Comparison of ENCODE assay signal across 8 mouse cellular contexts in genomic region chr2:38823406-38823805, GRCm38 (mm10).
A peak's percentile ranks its signal among the peaks of the same experiment; 100 is the strongest.
DNase-seq lines count a peak whose midpoint lies in the region; ATAC-seq lines count a peak whose summit lies in the region.

No protein-coding gene starts in this region.

- H3K4me2 ChIP-seq in kidney, embryonic 14.5 days (replicated peaks; ENCODE audit: low read depth, low read length): peak overlapping the region; percentile 64
- peak overlapping the region; percentile 62 for H3K4me2 ChIP-seq in hindbrain, embryonic 13.5 days

- peak overlapping the region; percentile 95 for H3K27ac ChIP-seq in kidney, embryonic 14.5 days (ENCODE audit: low read depth, low read length)
- H3K27ac ChIP-seq in hindbrain, embryonic 13.5 days: peak overlapping the region; percentile 96

- peak overlapping the region; percentile 76 for H3K9ac ChIP-seq in kidney, embryonic 14.5 days (ENCODE audit: low read depth, low read length)
- peak overlapping the region; percentile 83 for H3K9ac ChIP-seq in hindbrain, embryonic 13.5 days

- H3K36me3 ChIP-seq in kidney, embryonic 14.5 days (ENCODE audit: control insufficient read depth, insufficient read depth, low read length): no peaks in the 10 kb centered on the region
- H3K36me3 ChIP-seq in hindbrain, embryonic 13.5 days: no peaks in the 10 kb centered on the region

- DNase-seq in kidney, postnatal 25 days: no peak
- peak; percentile 27 for DNase-seq in c-Kit-positive CD71-positive TER-119-positive erythroid progenitor cells, embryonic 14.5 days (ENCODE audit: low spot score)
- peak; percentile 39 for DNase-seq in lung, postnatal 10 days
- DNase-seq in left cerebral cortex, postnatal 4 days: no peak
- DNase-seq in gastrocnemius, postnatal 10 days: no peak

- no peaks in the 10 kb centered on the region for H3K27me3 ChIP-seq in kidney, embryonic 14.5 days (ENCODE audit: control insufficient read depth, insufficient read depth, low read length)
- H3K27me3 ChIP-seq in hindbrain, embryonic 13.5 days: no peaks in the 10 kb centered on the region

- H3K9me3 ChIP-seq in kidney, embryonic 14.5 days (ENCODE audit: control insufficient read depth, low read length): no peaks in the 10 kb centered on the region
- H3K9me3 ChIP-seq in hindbrain, embryonic 13.5 days: no peaks in the 10 kb centered on the region

- 4% methylated on average over 8 of the region's 8 CpGs for WGBS in kidney, embryonic 14.5 days
- 7% methylated on average over 8 of the region's 8 CpGs for WGBS in hindbrain, embryonic 13.5 days

- H3K4me3 ChIP-seq in kidney, embryonic 14.5 days (ENCODE audit: low read length): peak overlapping the region; percentile 60
- H3K4me3 ChIP-seq in hindbrain, embryonic 13.5 days: peak overlapping the region; percentile 59

- intact Hi-C loops in left cerebral cortex, postnatal 4 days (cut with DNase I): no loop called here

- H3K4me1 ChIP-seq in kidney, embryonic 14.5 days (ENCODE audit: control insufficient read depth, insufficient read depth, low read length): peaks cover 7% of the 10 kb centered on the region; the same call in 1 of the 2 replicates
- H3K4me1 ChIP-seq in hindbrain, embryonic 13.5 days (replicated peaks): peaks cover 13% of the 10 kb centered on the region

- ATAC-seq in kidney, embryonic 14.5 days (ENCODE audit: low FRiP score, low TSS enrichment): no peak; the same call in 1 of the 2 replicates
- ATAC-seq in hindbrain, embryonic 13.5 days (ENCODE audit: low FRiP score): 0 out of 2 replicates have a peak, but pooled peaks have one; percentile 44
- no peak for ATAC-seq in activated CD4-positive, CD25-positive, alpha-beta regulatory T cell, adult 4 months

Comparison
In these comparisons a context has a peak if more than half of its experiments do, and no peak if none do; other contexts are left out.
1. DNase-seq: peak in c-Kit-positive CD71-positive TER-119-positive erythroid progenitor cells, embryonic 14.5 days (single experiment) and lung, postnatal 10 days (single experiment); none in kidney, postnatal 25 days (0 of 2), left cerebral cortex, postnatal 4 days (single experiment) and gastrocnemius, postnatal 10 days (single experiment).